Mouse (Mus musculus) fibroblast of lung, adult 2 months (primary cell): ENCODE measurements at regions not wholly inside any gene's neighbourhood (a gene's known extent, or its start where the extent isn't known, plus 50 kb on each side); places are given as distances from the start of the nearest gene placed in this dataset.

ENCODE experiments used
- DNase-seq: peaks from one replicate; pipeline ENCODE4 v3.0.0-alpha.2; 2011; ENCODE audit warnings: low read depth

GRCm38 (mm10) chr12:52400099-52400498 is 103.7 kb upstream of the Arhgap5 start:
- DNase-seq: no peak

DNA sequence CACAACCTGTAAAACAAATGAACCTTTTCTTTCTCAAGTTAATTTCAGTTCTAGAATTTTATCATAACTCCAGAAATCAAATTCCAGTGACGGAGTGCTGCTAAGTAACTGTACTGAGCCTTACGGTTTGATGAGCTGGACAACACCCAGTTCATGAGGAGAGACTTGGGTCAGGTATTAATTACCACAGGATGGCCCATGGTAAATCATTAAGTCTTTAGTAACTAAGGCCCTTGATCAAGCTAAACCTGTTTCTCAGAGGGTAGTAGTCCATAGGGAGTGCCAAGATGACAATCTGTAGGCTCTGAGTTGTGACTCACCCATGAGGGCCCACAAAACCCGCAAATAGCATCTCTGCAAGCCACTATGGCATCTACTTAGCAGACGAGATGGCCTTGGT is 101.1 kb upstream of the Arhgap5 start:
- no peak for DNase-seq

DNA sequence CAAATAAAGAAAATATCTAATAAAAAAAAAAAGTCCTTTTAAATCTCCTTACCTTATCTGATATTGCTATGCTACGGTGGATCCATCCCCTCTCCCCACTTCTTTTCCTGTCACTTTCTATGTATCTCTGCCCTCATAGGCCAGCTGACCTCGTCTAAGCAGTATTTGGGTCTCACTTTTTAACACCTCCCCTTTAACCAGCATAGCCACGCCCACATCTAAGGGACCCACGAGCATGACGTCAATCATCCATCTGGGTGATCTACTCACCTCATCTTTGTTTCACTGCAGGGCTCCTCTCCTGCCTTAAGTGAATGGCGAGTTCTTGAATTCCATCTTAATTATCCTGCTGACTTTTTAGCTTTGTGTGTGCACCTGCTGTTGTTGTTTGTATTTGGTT is 97.4 kb upstream of the Arhgap5 start:
- DNase-seq: no peak

DNA sequence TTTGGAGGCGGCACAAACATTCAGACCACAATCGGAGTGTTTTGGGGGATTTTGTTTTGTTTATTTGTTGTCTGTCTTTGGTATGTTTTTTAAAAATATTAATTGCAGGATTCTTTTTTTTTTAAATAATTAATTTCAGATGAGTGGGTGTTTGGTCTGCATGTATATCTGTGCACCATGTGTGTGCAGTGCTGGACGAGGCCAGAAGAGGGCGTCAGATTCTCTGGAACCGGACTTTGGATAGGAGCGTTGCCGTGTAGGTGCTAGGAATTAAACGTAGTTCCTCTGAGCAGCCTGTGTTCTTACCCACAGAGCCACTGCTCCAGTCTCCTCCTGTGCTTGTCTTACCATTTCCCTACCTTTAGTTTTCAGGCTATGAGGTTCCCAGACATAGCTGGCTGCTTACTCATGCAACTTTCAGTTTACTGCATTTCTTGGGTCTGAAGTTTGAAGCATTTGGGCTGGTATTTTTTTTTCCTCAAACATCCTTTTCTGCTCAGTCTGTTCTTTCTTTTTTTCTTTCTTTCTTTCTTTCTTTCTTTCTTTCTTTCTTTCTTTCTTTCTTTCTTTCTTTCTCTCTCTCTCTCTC is 95.4 kb upstream of the Arhgap5 start:
- DNase-seq: peak; percentile 63

DNA sequence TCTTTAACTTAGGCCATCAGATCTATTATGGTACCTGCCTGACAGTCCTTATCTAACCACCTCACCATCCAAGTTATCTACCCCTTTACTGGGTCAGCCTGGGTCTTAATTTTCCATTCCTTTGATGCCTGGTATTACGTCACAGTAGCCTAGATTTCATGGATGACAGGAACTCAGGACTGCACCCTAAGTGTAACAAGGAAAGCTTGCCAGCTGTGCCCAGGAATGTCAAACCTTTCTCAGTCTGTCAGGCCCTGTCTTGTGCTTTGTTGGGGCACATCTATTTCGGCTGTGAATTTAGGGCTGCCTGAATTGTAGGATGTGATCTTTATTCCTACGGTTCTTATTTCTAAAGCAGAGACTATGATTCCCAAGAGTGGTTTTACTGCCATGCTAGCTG is 94.6 kb upstream of the Arhgap5 start:
- DNase-seq: no peak

DNA sequence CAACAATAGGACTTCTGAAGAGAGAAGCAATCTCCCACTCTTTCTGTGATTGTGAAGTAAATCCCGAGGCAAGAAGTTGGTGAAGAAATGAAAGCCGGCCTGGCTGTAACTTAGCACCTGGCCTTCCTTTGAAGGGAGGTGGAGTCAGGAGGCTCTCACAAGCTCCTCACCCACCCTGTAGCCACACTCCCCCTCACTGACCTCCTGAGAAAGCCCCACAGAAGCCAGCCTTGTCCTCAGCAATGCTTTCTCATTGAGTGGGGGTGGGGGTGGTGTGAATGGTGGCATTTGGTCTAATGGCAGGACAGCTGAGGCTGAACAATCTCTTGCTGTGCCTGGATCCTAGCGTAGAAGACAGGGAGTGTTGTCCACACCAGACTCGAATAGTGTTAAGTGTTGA is 91.6 kb upstream of the Arhgap5 start:
- no peak for DNase-seq

- peak; percentile 78 for DNase-seq
Observed at GRCm38 (mm10) chr12:52413046-52413473, 90.7 kb upstream of the Arhgap5 start.

DNA sequence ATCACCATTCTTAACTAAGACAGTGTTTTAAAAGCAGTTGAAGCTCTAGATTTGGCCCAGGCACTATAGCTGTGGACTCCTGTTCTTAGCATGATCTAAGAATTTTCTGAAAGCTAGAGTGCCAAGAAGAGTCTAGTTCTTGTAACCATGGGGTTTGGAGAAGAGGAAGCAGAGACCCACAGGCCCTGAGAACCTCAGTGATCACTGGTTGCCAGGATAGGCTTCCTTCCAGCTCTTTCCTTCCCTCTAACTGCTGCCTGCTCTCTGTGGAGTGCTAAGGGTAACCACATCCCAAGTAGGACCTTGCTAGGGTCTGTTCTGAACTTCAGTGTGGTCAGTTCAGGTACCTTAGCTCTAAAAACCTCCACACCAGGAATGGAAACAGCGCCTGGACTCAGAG is 81.0 kb upstream of the Arhgap5 start:
- DNase-seq: no peak

DNA sequence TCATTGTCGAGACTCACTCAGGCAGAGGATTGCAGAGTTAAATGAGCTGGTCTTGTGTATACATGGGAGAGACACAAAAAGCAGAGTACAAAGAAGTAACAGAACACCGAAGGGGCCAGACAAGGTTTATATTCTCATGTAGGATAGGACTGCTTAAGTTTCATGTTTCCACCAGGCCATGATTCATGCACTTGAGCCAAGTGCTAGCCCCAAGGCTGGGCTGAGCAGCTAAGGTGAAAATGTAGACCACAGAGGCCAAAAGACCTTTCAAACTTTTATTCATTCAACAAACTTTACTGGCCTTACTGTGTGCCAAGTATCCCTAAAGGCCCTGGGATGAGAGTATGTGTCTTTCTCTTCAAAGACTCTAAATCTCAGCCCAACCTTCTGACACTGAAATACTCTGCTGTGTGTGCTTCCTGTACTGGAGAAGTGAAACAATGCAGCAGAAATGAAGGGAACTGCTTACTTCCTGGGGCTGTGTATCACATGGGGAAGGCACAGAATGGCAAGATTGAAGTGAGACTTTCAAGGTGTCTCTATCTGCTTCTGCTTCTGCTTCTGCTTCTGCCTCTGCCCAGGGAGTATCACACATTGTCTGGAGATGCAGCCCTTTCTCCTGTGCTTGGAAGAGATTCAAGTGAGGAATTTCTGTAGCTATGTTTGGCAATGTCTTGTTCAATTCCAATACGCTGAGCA is 79.3 kb upstream of the Arhgap5 start:
- DNase-seq: no peak

GRCm38 (mm10) chr12:52429935-52430334 is 73.8 kb upstream of the Arhgap5 start:
- DNase-seq: no peak

DNA sequence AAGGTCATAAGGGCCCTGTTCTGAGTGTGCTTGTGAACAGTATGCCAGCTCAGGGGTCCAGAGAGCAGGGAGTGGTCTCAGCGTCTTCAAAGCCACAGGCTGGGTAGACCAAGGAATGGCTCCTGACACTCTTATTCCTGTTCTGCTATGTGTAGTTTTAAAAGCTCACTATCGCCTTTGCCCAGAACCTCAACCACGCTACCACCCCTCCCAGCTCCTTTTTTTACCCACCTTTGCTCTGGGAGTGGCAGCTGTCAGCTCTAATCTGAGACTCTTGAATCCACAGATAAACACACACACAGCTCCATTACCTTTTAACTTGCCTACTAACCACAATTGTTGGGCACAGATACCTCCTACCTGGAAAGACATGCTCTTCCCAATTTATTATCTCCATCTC is 71.8 kb upstream of the Arhgap5 start:
- no peak for DNase-seq

- DNase-seq: no peak
Observed at GRCm38 (mm10) chr12:52434021-52434420, 69.8 kb upstream of the Arhgap5 start.

DNA sequence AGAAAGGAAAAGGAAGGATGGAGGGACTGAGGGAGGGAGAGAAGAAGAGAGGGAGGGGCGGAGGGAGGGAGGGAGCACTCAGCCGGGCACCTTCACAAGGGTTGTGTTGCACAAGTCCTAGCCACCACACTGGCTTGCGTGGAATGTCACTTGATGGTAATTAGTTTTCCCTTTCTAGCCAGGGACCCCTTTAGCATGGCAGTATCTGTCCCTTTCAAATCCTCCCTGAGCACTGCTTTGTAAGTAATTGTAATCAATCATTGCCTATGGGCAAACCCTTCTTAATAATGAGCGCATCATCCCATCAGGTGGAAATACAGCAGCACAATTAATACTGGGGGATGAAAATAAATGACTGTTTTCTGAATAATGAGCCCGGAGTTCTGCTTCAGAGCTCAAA is 68.5 kb upstream of the Arhgap5 start:
- no peak for DNase-seq

- DNase-seq: no peak
Observed at GRCm38 (mm10) chr12:52435795-52436211, 68.0 kb upstream of the Arhgap5 start.

- no peak for DNase-seq
Observed at GRCm38 (mm10) chr12:52436941-52437340, 66.8 kb upstream of the Arhgap5 start.

DNA sequence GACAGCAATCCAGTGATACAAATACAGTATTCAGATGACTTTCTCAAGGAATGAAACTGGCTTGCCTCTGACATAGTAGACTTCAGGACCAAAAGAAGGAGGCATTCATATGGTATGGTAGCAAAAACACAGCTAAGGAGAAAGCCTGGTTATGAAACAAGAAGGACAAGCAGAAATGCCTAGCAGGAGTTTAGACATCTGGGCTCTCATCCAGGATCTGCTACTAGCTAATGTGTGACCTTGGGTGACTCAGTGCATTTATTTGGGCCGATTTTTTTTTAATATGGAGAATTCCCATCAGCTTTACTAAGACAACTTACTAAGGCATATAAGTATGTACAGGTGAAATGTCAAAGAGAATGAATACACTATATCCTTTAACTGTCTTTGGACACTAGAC is 64.5 kb upstream of the Arhgap5 start:
- peak; percentile 49 for DNase-seq

DNA sequence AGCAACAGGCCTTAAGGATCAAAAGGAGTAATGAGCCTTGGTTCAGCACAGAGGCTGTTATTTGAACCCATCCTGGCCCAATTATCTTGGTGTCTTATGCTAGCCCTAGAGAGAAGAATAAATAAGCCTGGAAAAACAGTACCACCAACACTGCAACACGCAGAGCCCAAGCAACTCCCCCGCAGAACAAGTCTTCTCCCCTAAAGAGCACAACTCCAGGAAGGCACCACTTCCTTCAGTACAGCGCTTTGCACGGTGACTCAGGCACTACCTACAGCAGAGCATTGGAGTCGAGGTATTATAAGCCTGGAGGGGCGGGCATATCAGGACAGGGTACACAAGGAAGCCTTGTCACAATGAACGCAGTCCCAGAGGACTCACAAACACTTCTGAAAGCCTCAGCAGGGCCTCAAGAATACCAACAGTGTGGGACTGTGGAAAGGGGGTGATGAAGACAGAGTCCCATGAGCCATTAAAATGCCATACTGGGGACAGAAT is 62.9 kb upstream of the Arhgap5 start:
- DNase-seq: no peak

DNA sequence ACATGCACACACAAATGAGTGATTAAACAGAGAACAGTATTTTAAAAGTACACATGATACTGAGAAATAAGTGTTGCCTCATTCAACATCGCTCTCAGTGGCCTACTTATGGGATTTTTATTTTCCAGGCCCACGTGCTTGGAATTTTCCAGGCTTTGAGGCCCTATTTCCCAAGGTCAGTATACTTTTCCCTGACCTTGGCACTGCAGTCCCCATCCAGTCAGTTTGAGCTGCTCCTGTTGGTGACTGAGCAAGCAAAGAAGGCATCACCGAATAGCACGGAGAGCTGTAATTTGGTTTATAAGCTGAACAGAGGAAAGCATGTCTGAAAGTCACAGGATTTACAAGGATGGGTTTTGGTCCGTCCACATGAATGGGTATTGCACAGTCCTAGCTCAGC is 61.4 kb upstream of the Arhgap5 start:
- no peak for DNase-seq

DNA sequence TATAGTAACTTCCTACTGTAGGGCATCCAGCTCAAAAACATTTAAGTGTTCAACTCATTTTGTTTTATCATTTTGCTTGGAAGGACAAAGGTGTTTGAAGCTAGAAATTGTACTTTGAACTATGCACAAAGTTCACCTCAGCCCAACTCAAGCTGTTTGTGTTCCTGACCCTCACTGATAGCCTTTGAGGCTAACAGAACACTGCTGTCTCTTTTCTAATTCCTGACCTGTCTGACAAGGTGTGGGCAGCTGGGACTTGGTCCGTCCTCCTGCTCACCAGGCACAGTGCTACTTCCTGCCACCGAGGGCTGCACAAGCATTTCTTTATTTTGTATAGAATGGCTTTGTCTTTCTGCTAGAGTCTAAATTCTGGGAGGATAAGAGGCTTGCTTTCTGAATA is 58.0 kb upstream of the Arhgap5 start:
- DNase-seq: no peak

GRCm38 (mm10) chr12:52446501-52446900 is 57.3 kb upstream of the Arhgap5 start:
- no peak for DNase-seq

DNA sequence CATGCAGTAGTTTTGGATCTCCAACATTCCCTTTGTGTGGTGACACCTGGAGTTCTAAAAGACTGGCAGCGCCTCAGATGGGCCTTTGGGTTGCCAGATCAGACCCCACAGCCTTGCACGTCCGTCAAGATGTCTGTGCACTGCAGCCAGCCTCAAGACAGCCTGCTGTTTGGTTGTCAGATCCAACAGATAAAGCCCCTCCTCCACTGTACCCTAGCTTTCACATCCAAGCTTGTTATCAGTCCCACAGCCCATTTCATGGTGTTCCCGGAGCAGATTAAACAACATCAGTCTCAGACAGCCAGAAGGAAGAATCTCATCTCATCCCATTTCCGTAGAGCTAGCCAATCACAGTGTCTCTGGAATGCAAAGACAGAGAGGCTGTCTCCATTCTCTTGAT is 56.3 kb upstream of the Arhgap5 start:
- no peak for DNase-seq

GRCm38 (mm10) chr12:52448218-52448617 is 55.6 kb upstream of the Arhgap5 start:
- DNase-seq: no peak

DNA sequence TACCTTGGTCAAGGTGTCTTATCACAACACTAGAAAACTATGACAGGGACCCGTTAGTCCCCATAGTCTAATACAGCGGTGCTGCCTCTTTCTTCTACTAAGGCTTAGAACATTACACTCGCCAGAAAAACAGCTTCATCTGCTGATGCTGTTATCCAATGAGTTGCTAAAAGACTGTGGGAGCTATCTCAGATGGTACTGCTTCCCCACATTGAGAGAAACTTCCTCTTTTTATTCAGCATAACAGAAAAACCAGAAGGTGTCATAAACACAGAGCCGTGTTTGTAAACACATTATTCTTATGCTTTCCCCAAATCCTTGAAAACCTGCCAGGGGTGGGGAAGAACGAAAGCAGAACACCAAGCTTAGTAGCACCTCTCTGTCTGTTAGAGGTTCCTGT is 49.9 kb upstream of the Arhgap5 start:
- DNase-seq: no peak
